Mouse (Mus musculus) stomach, postnatal 0 days (tissue): ENCODE results near the gene Crybg1.

Experiments
- CTCF ChIP-seq: IDR thresholded peaks from 2 replicates; pipeline ENCODE4 v1.5.1; 2016; ENCODE audit warnings: antibody characterized with exemption, low read depth, mild to moderate bottlenecking, moderate library complexity
- EP300 ChIP-seq: optimal IDR thresholded peaks from 2 replicates; pipeline ENCODE3; 2016; ENCODE audit warnings: antibody characterized with exemption

DNA sequence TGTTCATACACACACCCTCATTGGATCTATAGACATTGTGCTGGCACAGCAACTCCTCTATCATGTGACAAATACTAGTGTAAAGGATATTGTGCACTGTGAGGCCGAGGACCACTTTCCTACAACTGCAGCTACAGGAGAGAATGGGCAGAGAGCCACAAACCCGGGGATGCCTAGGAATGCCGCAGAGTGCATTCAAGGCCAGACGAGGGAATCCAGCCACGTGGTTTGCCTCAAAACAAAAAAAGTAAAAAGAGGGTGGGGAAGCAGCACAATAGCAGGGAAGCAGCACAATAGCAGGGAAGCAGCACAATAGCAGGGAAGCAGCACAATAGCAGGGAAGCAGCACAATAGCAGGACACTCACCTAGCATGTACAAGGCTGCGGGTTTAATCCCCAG is 155.5 kb downstream of the Crybg1 start:
- TF ChIP-seq CTCF (no peak), EP300 (no peak)
